Mouse (Mus musculus) cerebellum, adult 2 months (tissue): ENCODE data around the gene Ppa2.

Experiments
- CTCF ChIP-seq: fragments of 200-500 bp; IDR thresholded peaks from 2 replicates; pipeline ENCODE4 v1.5.1; 2011; ENCODE audit warnings: low read depth, mild to moderate bottlenecking, control low read depth, low read length, moderate library complexity, borderline replicate concordance; ENCODE audit not compliant: insufficient read depth
- POLR2A ChIP-seq: fragments of 200-500 bp; IDR thresholded peaks from 2 replicates; pipeline ENCODE4 v1.6.1; 2011; ENCODE audit warnings: low read length, control low read depth, borderline replicate concordance; ENCODE audit not compliant: insufficient read depth

DNA sequence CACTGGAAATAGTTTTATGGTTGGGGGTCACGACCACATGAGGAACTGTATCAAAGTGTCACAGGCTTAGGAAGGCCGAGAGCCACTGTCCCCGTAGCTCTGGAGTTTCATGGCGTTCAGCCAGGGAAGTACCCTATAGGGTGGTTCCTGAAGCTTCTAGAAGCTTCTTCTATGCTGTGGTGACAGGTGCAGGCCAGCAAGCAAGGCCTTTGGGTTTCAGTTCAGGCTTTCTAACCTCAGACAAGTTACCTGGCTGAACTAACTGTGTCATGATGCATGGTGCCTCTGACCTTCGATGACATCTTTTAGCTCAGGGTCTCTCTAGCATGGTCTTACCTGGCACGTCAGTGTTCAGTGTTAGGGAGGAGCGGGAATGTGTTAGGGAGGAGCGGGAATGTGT is 5.7 kb downstream of the Ppa2 start:
- TF ChIP-seq CTCF (no peak), POLR2A (no peak)
